Mouse (Mus musculus) lung, adult 2 months (tissue): ENCODE results near the gene Ero1lb.

Experiments used
- CTCF ChIP-seq: fragments of 200-500 bp; IDR thresholded peaks from 2 replicates; pipeline ENCODE4 v1.5.1; 2011; ENCODE audit warnings: mild to moderate bottlenecking, low read length, control low read depth; ENCODE audit not compliant: insufficient read depth
- POLR2A ChIP-seq: fragments of 200-500 bp; IDR thresholded peaks from 2 replicates; pipeline ENCODE4 v1.6.1; 2011; ENCODE audit warnings: low read depth, mild to moderate bottlenecking, control low read depth, low read length, borderline replicate concordance; ENCODE audit errors: extremely low read depth

DNA sequence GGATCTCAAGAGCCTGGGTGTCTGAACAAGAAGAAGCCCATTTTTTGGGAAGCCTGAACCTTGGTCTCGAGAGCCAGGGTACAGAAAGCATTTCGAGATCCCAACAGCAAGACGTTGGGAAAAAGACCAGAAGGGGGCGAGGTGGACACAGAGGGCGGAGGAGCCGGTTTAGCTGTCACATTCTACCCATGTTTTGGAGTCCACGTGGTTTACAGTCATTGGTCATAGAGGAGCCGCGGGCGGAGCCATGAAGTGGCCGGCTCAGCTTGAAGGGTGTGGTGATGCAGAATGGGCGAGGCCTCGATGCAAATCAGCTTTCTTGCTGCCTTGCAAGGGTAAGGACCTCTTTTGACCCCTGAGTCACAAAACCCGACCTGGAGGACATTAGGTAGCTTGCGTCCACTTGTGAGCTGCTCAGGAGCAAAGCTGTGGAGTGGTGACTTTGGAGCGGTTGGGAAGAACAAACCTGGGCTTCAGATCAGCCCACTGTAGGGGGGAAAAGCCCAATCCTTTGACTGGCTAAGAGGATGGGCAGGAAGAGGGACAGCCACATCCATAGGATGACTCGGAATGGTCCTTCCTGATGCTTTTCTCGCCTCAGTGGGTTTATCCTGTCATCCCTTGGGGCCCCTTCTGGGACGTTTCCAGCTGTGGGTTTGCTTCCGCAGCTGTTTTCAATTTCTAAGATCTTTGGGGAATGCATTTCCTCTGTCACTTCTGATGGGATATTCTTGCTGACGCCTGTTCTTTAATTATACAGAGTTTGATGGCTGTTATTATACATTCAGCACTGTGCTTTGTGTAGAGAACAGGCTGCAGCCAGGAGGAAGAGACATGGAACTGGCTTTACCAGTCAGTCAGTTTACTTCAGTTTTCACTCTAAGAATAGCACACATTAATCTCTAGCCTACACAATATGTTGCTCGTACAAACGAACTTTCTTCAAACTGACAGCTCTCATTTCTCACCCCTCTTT, 23.4 kb upstream of the Ero1lb start:
- no peak for TF ChIP-seq POLR2A
- TF ChIP-seq CTCF: 0 out of 2 replicates have a peak, but pooled peaks have one; percentile 10
